Mouse (Mus musculus) kidney, embryonic 16.5 days (tissue): ENCODE data around the gene Ajap1. TPM values are rescaled to one million over a fixed set of nuclear protein-coding genes. Genes with fewer than 3 reads are reported as not detected.
A peak's percentile ranks its signal among the peaks of the same experiment; 100 is the strongest.

Experiments
- ATAC-seq: fragments of 200-750 bp; cut with Nextera tagmentation; 2 replicates; pipeline ENCODE4 v1.8.0; 2017; ENCODE audit warnings: moderate TSS enrichment; ENCODE audit not compliant: low FRiP score, low TSS enrichment
- H3K27ac ChIP-seq: fragments of 300-500 bp; sonication (generic); 2 replicates; pipeline ENCODE4 v1.5.1; 2014; ENCODE audit warnings: low read length
- H3K27me3 ChIP-seq: fragments of 300-500 bp; sonication (generic); 2 replicates; pipeline ENCODE4 v1.6.1; 2014; ENCODE audit warnings: low read length, control low read depth, mixed read lengths; ENCODE audit not compliant: insufficient read depth
- H3K36me3 ChIP-seq: fragments of 300-500 bp; sonication (generic); 2 replicates; pipeline ENCODE4 v1.6.1; 2014; ENCODE audit warnings: low read length, control low read depth, mixed read lengths; ENCODE audit not compliant: insufficient read depth
- H3K4me1 ChIP-seq: fragments of 300-500 bp; sonication (generic); 2 replicates; pipeline ENCODE4 v1.6.1; 2014; ENCODE audit warnings: low read length, control low read depth, mixed read lengths; ENCODE audit not compliant: insufficient read depth
- H3K4me2 ChIP-seq: fragments of 300-500 bp; sonication (generic); replicated peaks from 2 replicates; pipeline ENCODE4 v1.6.1; 2014; ENCODE audit warnings: low read depth, low read length
- H3K4me3 ChIP-seq: fragments of 300-500 bp; sonication (generic); 2 replicates; pipeline ENCODE4 v1.5.1; 2014; ENCODE audit warnings: mild to moderate bottlenecking, low read length
- H3K9ac ChIP-seq: fragments of 300-500 bp; sonication (generic); replicated peaks from 2 replicates; pipeline ENCODE4 v1.6.1; 2014; ENCODE audit warnings: low read length
- H3K9me3 ChIP-seq: fragments of 300-500 bp; sonication (generic); 2 replicates; pipeline ENCODE4 v1.6.1; 2016; ENCODE audit warnings: low read length, control low read depth
- WGBS: fragments of 180-500 bp; shearing (Covaris S2); extraction: QIAGEN DNeasy Blood & Tissue Kit; methylation state at CpG from one replicate; pipeline ENCODE4 v1.1.7; 2014; 5-methylcytosine and 5-hydroxymethylcytosine counted together
- polyA plus RNA-seq: library from polyadenylated mRNA; unstranded; fragments of >200 nt; fragmentation: Nextera tagmentation; extraction: Ambion mirVana; gene quantifications from 2 replicates; pipeline ENCODE4 v1.2.1, GENCODE M21; 2015

The Ajap1 gene
- 1.5 and 2.6 TPM in 2 replicates for polyA plus RNA-seq

- Histone ChIP-seq H3K36me3 (no peaks in the 10 kb centered on the region), H3K27me3 (peaks cover 83% of the 10 kb centered on the region), H3K27ac (no peak within 1 kb of the TSS), H3K4me2 (peak within 1 kb of the TSS; percentile 78), H3K4me1 (peaks cover 23% of the 10 kb centered on the region), H3K9ac (peak within 1 kb of the TSS; percentile 58), H3K9me3 (no peaks in the 10 kb centered on the region), H3K4me3 (peak within 1 kb of the TSS; percentile 52)
- under 1% methylated on average over 81 of the region's 114 CpGs for WGBS
- peak; percentile 52; the same call in 1 of the 2 replicates for ATAC-seq
Measured at GRCm38 (mm10) chr4:153482459-153483338, at the start of gene Ajap1. Gene Ajap1, minus strand, starts transcription at chr4:153482811.

GRCm38 (mm10) chr4:153530536-153530935, 47.9 kb upstream of the Ajap1 start:
- no peak for ATAC-seq
- no peaks in the 10 kb centered on the region for H3K4me1 ChIP-seq
- no peaks in the 10 kb centered on the region for H3K36me3 ChIP-seq
- 0 out of 2 replicates have a peak, but pooled peaks cover 2% of the 10 kb centered on the region for H3K27me3 ChIP-seq
- H3K9me3 ChIP-seq: no peaks in the 10 kb centered on the region
- H3K9ac ChIP-seq: no peak overlapping the region
- H3K4me2 ChIP-seq: no peak overlapping the region
- no peak overlapping the region for H3K4me3 ChIP-seq
- WGBS: 24% methylated on average over 14 of the region's 14 CpGs
- H3K27ac ChIP-seq: no peak overlapping the region

- no peak overlapping the region for H3K4me2 ChIP-seq
- H3K4me1 ChIP-seq: no peaks in the 10 kb centered on the region
- 0 out of 2 replicates have a peak, but pooled peaks cover 5% of the 10 kb centered on the region for H3K9me3 ChIP-seq
- no peak overlapping the region for H3K4me3 ChIP-seq
- H3K9ac ChIP-seq: no peak overlapping the region
- 58% methylated on average over 1 of the region's 1 CpGs for WGBS
- ATAC-seq: no peak
- no peak overlapping the region for H3K27ac ChIP-seq
- no peaks in the 10 kb centered on the region for H3K36me3 ChIP-seq
- H3K27me3 ChIP-seq: no peaks in the 10 kb centered on the region
Measured at GRCm38 (mm10) chr4:153521601-153522000, 39.0 kb upstream of the Ajap1 start.

GRCm38 (mm10) chr4:153519888-153520287, 37.3 kb upstream of the Ajap1 start:
- 0 out of 2 replicates have a peak, but pooled peaks cover 5% of the 10 kb centered on the region for H3K9me3 ChIP-seq
- no peaks in the 10 kb centered on the region for H3K36me3 ChIP-seq
- H3K27ac ChIP-seq: no peak overlapping the region
- no peak overlapping the region for H3K9ac ChIP-seq
- WGBS: 56% methylated on average over 3 of the region's 3 CpGs
- no peak overlapping the region for H3K4me2 ChIP-seq
- H3K4me1 ChIP-seq: no peaks in the 10 kb centered on the region
- H3K27me3 ChIP-seq: no peaks in the 10 kb centered on the region
- H3K4me3 ChIP-seq: no peak overlapping the region
- ATAC-seq: no peak

GRCm38 (mm10) chr4:153519289-153519688, 36.7 kb upstream of the Ajap1 start:
- Histone ChIP-seq H3K36me3 (no peaks in the 10 kb centered on the region), H3K9ac (no peak overlapping the region), H3K4me1 (no peaks in the 10 kb centered on the region), H3K9me3 (0 out of 2 replicates have a peak, but pooled peaks cover 5% of the 10 kb centered on the region), H3K27me3 (no peaks in the 10 kb centered on the region), H3K4me3 (no peak overlapping the region), H3K4me2 (no peak overlapping the region), H3K27ac (no peak overlapping the region)
- ATAC-seq: no peak
- WGBS: 88% methylated on average over 1 of the region's 1 CpGs

- Histone ChIP-seq H3K27ac (no peak overlapping the region), H3K4me1 (no peaks in the 10 kb centered on the region), H3K36me3 (no peaks in the 10 kb centered on the region), H3K27me3 (no peaks in the 10 kb centered on the region), H3K4me2 (no peak overlapping the region), H3K9ac (no peak overlapping the region), H3K4me3 (no peak overlapping the region), H3K9me3 (0 out of 2 replicates have a peak, but pooled peaks cover 5% of the 10 kb centered on the region)
- ATAC-seq: no peak
- WGBS: 46% methylated on average over 10 of the region's 10 CpGs
Measured at GRCm38 (mm10) chr4:153515786-153516185, 33.2 kb upstream of the Ajap1 start.

GRCm38 (mm10) chr4:153514071-153514470, 31.5 kb upstream of the Ajap1 start:
- WGBS: 46% methylated on average over 6 of the region's 6 CpGs
- H3K4me1 ChIP-seq: no peaks in the 10 kb centered on the region
- no peaks in the 10 kb centered on the region for H3K27me3 ChIP-seq
- H3K4me3 ChIP-seq: no peak overlapping the region
- H3K4me2 ChIP-seq: no peak overlapping the region
- H3K36me3 ChIP-seq: no peaks in the 10 kb centered on the region
- H3K27ac ChIP-seq: no peak overlapping the region
- ATAC-seq: no peak
- no peak overlapping the region for H3K9ac ChIP-seq
- H3K9me3 ChIP-seq: 0 out of 2 replicates have a peak, but pooled peaks cover 2% of the 10 kb centered on the region

GRCm38 (mm10) chr4:153511530-153511929, 28.9 kb upstream of the Ajap1 start:
- Histone ChIP-seq H3K27ac (no peak overlapping the region), H3K9me3 (0 out of 2 replicates have a peak, but pooled peaks cover 8% of the 10 kb centered on the region), H3K27me3 (no peaks in the 10 kb centered on the region), H3K4me3 (no peak overlapping the region), H3K4me1 (no peaks in the 10 kb centered on the region), H3K4me2 (no peak overlapping the region), H3K9ac (no peak overlapping the region), H3K36me3 (no peaks in the 10 kb centered on the region)
- ATAC-seq: no peak
- 91% methylated on average over 1 of the region's 1 CpGs for WGBS

GRCm38 (mm10) chr4:153501936-153502335, 19.3 kb upstream of the Ajap1 start:
- WGBS: 78% methylated on average over 7 of the region's 7 CpGs
- Histone ChIP-seq H3K36me3 (no peaks in the 10 kb centered on the region), H3K9me3 (no peaks in the 10 kb centered on the region), H3K27ac (no peak overlapping the region), H3K27me3 (no peaks in the 10 kb centered on the region), H3K4me2 (no peak overlapping the region), H3K4me1 (no peaks in the 10 kb centered on the region), H3K9ac (no peak overlapping the region), H3K4me3 (no peak overlapping the region)
- no peak for ATAC-seq

- ATAC-seq: no peak
- H3K4me2 ChIP-seq: no peak overlapping the region
- H3K9me3 ChIP-seq: no peaks in the 10 kb centered on the region
- no peaks in the 10 kb centered on the region for H3K4me1 ChIP-seq
- no peaks in the 10 kb centered on the region for H3K36me3 ChIP-seq
- WGBS: 15% methylated on average over 9 of the region's 9 CpGs
- no peak overlapping the region for H3K27ac ChIP-seq
- no peak overlapping the region for H3K4me3 ChIP-seq
- H3K27me3 ChIP-seq: no peaks in the 10 kb centered on the region
- no peak overlapping the region for H3K9ac ChIP-seq
Measured at GRCm38 (mm10) chr4:153492444-153492843, 9.8 kb upstream of the Ajap1 start.
